Mouse (Mus musculus): ENCODE results near the gene Tmem167b. TPM values are rescaled to one million over a fixed set of nuclear protein-coding genes. Genes with fewer than 3 reads are reported as not detected.

Gene Tmem167b
- 30.8 and 33.3 TPM in 2 replicates for polyA plus RNA-seq (2015; fragmentation: Nextera tagmentation; extraction: Ambion mirVana)

GRCm38 (mm10) chr3:108562133-108562730, at the start of gene Tmem167b:
Tmem167b (minus strand) TSS chr3:108562466.
- peaks cover 6% of the 10 kb centered on the region for H3K4me1 ChIP-seq (ENCODE audit: control insufficient read depth, insufficient read depth, low read length)
- peaks cover 18% of the 10 kb centered on the region for H3K36me3 ChIP-seq (ENCODE audit: control insufficient read depth, insufficient read depth)
- under 1% methylated on average over 45 of the region's 45 CpGs for WGBS
- H3K4me3 ChIP-seq (ENCODE audit: low read length), result peak within 1 kb of the TSS; percentile 76
- H3K9ac ChIP-seq (ENCODE audit: low read length), result peak within 1 kb of the TSS; percentile 83
- no peaks in the 10 kb centered on the region for H3K9me3 ChIP-seq (replicated peaks; ENCODE audit: control insufficient read depth, low read length)
- no peaks in the 10 kb centered on the region for H3K27me3 ChIP-seq (ENCODE audit: control insufficient read depth, insufficient read depth, low read length)
- peak within 1 kb of the TSS; percentile 89 for H3K4me2 ChIP-seq (ENCODE audit: low read depth, low read length)
- ATAC-seq (replicated peaks; ENCODE audit: extremely low read depth, insufficient read depth, low FRiP score), result peak; percentile 96
- peak within 1 kb of the TSS; percentile 90 for H3K27ac ChIP-seq (ENCODE audit: low read length)

DNA sequence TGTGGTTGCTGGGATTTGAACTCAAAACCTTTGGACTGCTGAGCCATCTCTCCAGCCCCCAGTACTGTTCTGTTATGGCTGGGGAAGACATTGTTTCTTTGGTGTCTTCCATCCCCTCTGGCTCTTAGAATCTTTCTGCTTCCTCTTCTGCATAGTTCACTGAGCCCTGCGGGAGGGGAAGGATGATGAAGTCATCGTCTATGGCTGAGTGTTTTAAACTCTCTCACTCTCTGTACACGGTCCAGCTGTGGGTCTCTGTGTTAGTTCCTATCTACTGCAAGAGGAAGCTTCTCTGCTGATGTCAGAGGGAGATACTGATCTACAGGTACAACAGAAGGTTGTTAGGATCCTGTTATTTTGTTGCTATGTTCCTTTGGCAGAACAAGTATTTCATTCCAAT, 46.6 kb upstream of the Tmem167b start:
- Histone ChIP-seq H3K4me3 (ENCODE audit: low read length) (no peak overlapping the region), H3K27ac (ENCODE audit: low read length) (no peak overlapping the region), H3K27me3 (ENCODE audit: control insufficient read depth, insufficient read depth, low read length) (no peaks in the 10 kb centered on the region), H3K4me2 (ENCODE audit: low read depth, low read length) (no peak overlapping the region), H3K9me3 (replicated peaks; ENCODE audit: control insufficient read depth, low read length) (no peaks in the 10 kb centered on the region), H3K36me3 (ENCODE audit: control insufficient read depth, insufficient read depth) (no peaks in the 10 kb centered on the region), H3K4me1 (ENCODE audit: control insufficient read depth, insufficient read depth, low read length) (no peaks in the 10 kb centered on the region), H3K9ac (ENCODE audit: low read length) (no peak overlapping the region)
- 28% methylated on average over 3 of the region's 3 CpGs for WGBS
- no peak for ATAC-seq (replicated peaks; ENCODE audit: extremely low read depth, insufficient read depth, low FRiP score)

- peak overlapping the region; percentile 89 for H3K9ac ChIP-seq (ENCODE audit: low read length)
- H3K9me3 ChIP-seq (replicated peaks; ENCODE audit: control insufficient read depth, low read length), result no peaks in the 10 kb centered on the region
- H3K27ac ChIP-seq (ENCODE audit: low read length), result peak overlapping the region; percentile 70
- peaks cover 6% of the 10 kb centered on the region; the same call in 1 of the 2 replicates for H3K4me1 ChIP-seq (ENCODE audit: control insufficient read depth, insufficient read depth, low read length)
- ATAC-seq (replicated peaks; ENCODE audit: extremely low read depth, insufficient read depth, low FRiP score), result peak; percentile 59
- under 1% methylated on average over 61 of the region's 61 CpGs for WGBS
- H3K36me3 ChIP-seq (ENCODE audit: control insufficient read depth, insufficient read depth), result no peaks in the 10 kb centered on the region
- no peaks in the 10 kb centered on the region for H3K27me3 ChIP-seq (ENCODE audit: control insufficient read depth, insufficient read depth, low read length)
- H3K4me2 ChIP-seq (ENCODE audit: low read depth, low read length), result peak overlapping the region; percentile 87
- H3K4me3 ChIP-seq (ENCODE audit: low read length), result peak overlapping the region; percentile 99
Measured at GRCm38 (mm10) chr3:108591530-108592522, 29.6 kb upstream of the Tmem167b start.

GRCm38 (mm10) chr3:108590786-108591529, 28.7 kb upstream of the Tmem167b start, which contains the start of gene Wdr47:
Wdr47 (plus strand) TSS chr3:108591279.
- no peaks in the 10 kb centered on the region for H3K27me3 ChIP-seq (ENCODE audit: control insufficient read depth, insufficient read depth, low read length)
- peak; percentile 100 for ATAC-seq (replicated peaks; ENCODE audit: extremely low read depth, insufficient read depth, low FRiP score)
- H3K4me3 ChIP-seq (ENCODE audit: low read length), result peak within 1 kb of the TSS; percentile 99
- H3K9me3 ChIP-seq (replicated peaks; ENCODE audit: control insufficient read depth, low read length), result no peaks in the 10 kb centered on the region
- peak within 1 kb of the TSS; percentile 70 for H3K27ac ChIP-seq (ENCODE audit: low read length)
- peak within 1 kb of the TSS; percentile 89 for H3K9ac ChIP-seq (ENCODE audit: low read length)
- H3K36me3 ChIP-seq (ENCODE audit: control insufficient read depth, insufficient read depth), result no peaks in the 10 kb centered on the region
- H3K4me1 ChIP-seq (ENCODE audit: control insufficient read depth, insufficient read depth, low read length), result peaks cover 6% of the 10 kb centered on the region; the same call in 1 of the 2 replicates
- WGBS, result 5% methylated on average over 44 of the region's 44 CpGs
- H3K4me2 ChIP-seq (ENCODE audit: low read depth, low read length), result peak within 1 kb of the TSS; percentile 87

GRCm38 (mm10) chr3:108588446-108588845, 26.2 kb upstream of the Tmem167b start:
- Histone ChIP-seq H3K9me3 (replicated peaks; ENCODE audit: control insufficient read depth, low read length) (no peaks in the 10 kb centered on the region), H3K9ac (ENCODE audit: low read length) (no peak overlapping the region), H3K27ac (ENCODE audit: low read length) (no peak overlapping the region), H3K4me1 (ENCODE audit: control insufficient read depth, insufficient read depth, low read length) (peaks cover 6% of the 10 kb centered on the region; the same call in 1 of the 2 replicates), H3K27me3 (ENCODE audit: control insufficient read depth, insufficient read depth, low read length) (no peaks in the 10 kb centered on the region), H3K36me3 (ENCODE audit: control insufficient read depth, insufficient read depth) (no peaks in the 10 kb centered on the region), H3K4me3 (ENCODE audit: low read length) (no peak overlapping the region), H3K4me2 (ENCODE audit: low read depth, low read length) (no peak overlapping the region)
- ATAC-seq (replicated peaks; ENCODE audit: extremely low read depth, insufficient read depth, low FRiP score), result no peak
- WGBS, result 42% methylated on average over 2 of the region's 2 CpGs

DNA sequence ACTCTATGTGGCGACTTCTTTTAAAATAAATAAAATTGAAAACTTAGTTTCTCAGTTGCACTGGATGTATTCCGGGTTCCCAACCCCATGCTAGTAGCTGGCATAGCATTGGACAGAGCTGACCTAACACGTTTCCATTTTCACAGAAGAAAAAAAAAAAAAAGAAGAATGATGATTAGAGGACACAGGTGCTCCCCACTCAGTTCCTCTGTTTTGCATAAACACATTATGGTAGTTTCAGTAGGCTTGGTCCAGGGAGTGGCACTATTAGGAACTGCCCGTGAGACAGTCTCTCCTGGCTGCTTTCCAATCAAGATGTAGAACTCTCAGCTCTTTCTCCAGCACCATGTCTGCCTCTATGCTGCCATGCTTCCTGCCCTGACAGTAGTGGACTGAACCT, 22.3 kb upstream of the Tmem167b start:
- Histone ChIP-seq H3K4me3 (ENCODE audit: low read length) (no peak overlapping the region), H3K9ac (ENCODE audit: low read length) (no peak overlapping the region), H3K27ac (ENCODE audit: low read length) (no peak overlapping the region), H3K9me3 (replicated peaks; ENCODE audit: control insufficient read depth, low read length) (no peaks in the 10 kb centered on the region), H3K4me1 (ENCODE audit: control insufficient read depth, insufficient read depth, low read length) (no peaks in the 10 kb centered on the region), H3K27me3 (ENCODE audit: control insufficient read depth, insufficient read depth, low read length) (no peaks in the 10 kb centered on the region), H3K4me2 (ENCODE audit: low read depth, low read length) (no peak overlapping the region), H3K36me3 (ENCODE audit: control insufficient read depth, insufficient read depth) (no peaks in the 10 kb centered on the region)
- 67% methylated on average over 4 of the region's 4 CpGs for WGBS
- ATAC-seq (replicated peaks; ENCODE audit: extremely low read depth, insufficient read depth, low FRiP score), result no peak

DNA sequence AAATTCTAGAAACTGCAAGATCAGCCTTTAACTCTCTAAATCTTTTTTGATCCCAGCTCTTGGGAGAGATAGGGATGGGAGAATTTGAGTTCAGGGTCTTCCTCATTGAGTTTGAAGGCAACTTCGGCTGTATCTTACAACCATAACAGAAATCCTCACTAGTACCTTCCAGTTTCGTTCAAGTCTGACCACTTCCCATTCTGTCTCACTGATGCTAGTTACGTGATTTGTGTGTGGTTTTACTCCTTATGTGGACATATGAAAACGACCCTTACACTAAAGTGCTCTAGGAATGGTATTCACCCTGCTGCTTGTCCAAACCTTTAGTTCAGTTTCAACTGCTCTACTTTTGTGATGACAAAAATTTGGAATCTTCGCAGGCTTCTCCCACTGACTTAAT, 11.8 kb upstream of the Tmem167b start:
- H3K4me3 ChIP-seq (ENCODE audit: low read length), result no peak overlapping the region
- no peak for ATAC-seq (replicated peaks; ENCODE audit: extremely low read depth, insufficient read depth, low FRiP score)
- H3K9ac ChIP-seq (ENCODE audit: low read length), result no peak overlapping the region
- 78% methylated on average over 5 of the region's 5 CpGs for WGBS
- H3K27me3 ChIP-seq (ENCODE audit: control insufficient read depth, insufficient read depth, low read length), result no peaks in the 10 kb centered on the region; the same call in 1 of the 2 replicates
- H3K9me3 ChIP-seq (replicated peaks; ENCODE audit: control insufficient read depth, low read length), result no peaks in the 10 kb centered on the region
- H3K4me2 ChIP-seq (ENCODE audit: low read depth, low read length), result no peak overlapping the region
- no peak overlapping the region for H3K27ac ChIP-seq (ENCODE audit: low read length)
- peaks cover 7% of the 10 kb centered on the region for H3K4me1 ChIP-seq (ENCODE audit: control insufficient read depth, insufficient read depth, low read length)
- peaks cover 5% of the 10 kb centered on the region for H3K36me3 ChIP-seq (ENCODE audit: control insufficient read depth, insufficient read depth)

DNA sequence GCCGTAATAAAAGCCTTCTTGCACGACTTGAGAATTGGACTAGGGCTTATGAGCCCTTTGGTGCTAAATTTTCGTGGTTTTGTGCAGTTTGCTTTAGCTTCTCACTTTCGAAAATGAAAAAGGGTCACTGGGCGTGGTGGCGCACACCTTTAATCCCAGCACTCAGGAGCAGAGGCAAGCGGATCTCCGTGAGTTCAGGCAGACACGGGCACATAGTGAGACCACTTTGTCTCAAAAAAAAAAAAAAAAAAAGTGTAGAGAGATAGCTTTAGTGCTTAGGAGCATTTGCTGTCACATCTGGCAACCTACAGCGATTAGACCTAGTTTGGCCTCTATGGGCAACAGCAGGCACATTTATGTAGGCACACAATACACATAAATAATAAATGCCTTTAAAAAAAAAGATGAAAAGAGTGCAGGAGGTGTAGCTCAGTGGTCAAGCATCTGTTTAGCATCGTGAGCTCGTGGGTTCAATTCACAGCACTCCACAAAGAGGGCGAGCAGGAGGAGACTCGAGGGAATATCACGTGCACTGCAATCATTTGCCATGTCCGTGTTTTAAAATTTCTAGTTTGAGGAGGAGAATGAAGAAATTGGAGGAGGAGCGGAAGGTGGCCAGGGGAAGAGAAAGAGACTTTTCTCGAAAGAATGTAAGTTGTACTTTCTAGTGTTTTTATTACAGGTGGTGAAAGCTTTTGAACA, 10.2 kb upstream of the Tmem167b start:
- peak overlapping the region; percentile 81 for H3K4me2 ChIP-seq (ENCODE audit: low read depth, low read length)
- H3K27ac ChIP-seq (ENCODE audit: low read length), result no peak overlapping the region
- ATAC-seq (replicated peaks; ENCODE audit: extremely low read depth, insufficient read depth, low FRiP score), result no peak
- H3K36me3 ChIP-seq (ENCODE audit: control insufficient read depth, insufficient read depth), result no peaks in the 10 kb centered on the region
- H3K27me3 ChIP-seq (ENCODE audit: control insufficient read depth, insufficient read depth, low read length), result peaks cover 2% of the 10 kb centered on the region; the same call in 1 of the 2 replicates
- no peaks in the 10 kb centered on the region for H3K9me3 ChIP-seq (replicated peaks; ENCODE audit: control insufficient read depth, low read length)
- H3K9ac ChIP-seq (ENCODE audit: low read length), result peak overlapping the region; percentile 77
- 46% methylated on average over 18 of the region's 18 CpGs for WGBS
- peaks cover 7% of the 10 kb centered on the region for H3K4me1 ChIP-seq (ENCODE audit: control insufficient read depth, insufficient read depth, low read length)
- H3K4me3 ChIP-seq (ENCODE audit: low read length), result peak overlapping the region; percentile 61
